Mouse (Mus musculus) ES-E14 (cell line): ENCODE data around the gene Fscn3. TPM values are rescaled to one million over a fixed set of nuclear protein-coding genes. Genes with fewer than 3 reads are reported as not detected.

Experiments
- DNase-seq: peaks from one replicate; pipeline ENCODE4 v3.0.0-alpha.2; 2013; ENCODE audit warnings: low read depth, low spot score
- H3K27ac ChIP-seq: 2 replicates; pipeline ENCODE4 v1.5.1; 2012; ENCODE audit warnings: low read depth, mild to moderate bottlenecking, low read length, moderate library complexity, mixed read lengths; ENCODE audit not compliant: poor library complexity, insufficient read depth, severe bottlenecking
- H3K36me3 ChIP-seq: 2 replicates; pipeline ENCODE4 v1.6.1; 2012; ENCODE audit warnings: mild to moderate bottlenecking, low read length, moderate library complexity, mixed read lengths; ENCODE audit not compliant: control insufficient read depth, poor library complexity, insufficient read depth, severe bottlenecking
- H3K4me1 ChIP-seq, 2 experiments: fragments of 150-350 bp in 1 of 2; sonication (generic) in 1 of 2; 2 replicates each; pipeline ENCODE4 v1.6.1; 2012; ENCODE audit warnings: low read length in 2 of 2, mild to moderate bottlenecking in 1 of 2, mixed read lengths in 1 of 2; ENCODE audit not compliant: control insufficient read depth in 2 of 2, insufficient read depth in 2 of 2, poor library complexity in 1 of 2
- H3K4me3 ChIP-seq, 2 experiments: fragments of 150-350 bp in 1 of 2; sonication (generic) in 1 of 2; 2 replicates each; pipeline ENCODE4 v1.5.1; 2012; ENCODE audit warnings: low read length in 2 of 2, low read depth in 1 of 2, mild to moderate bottlenecking in 1 of 2, mixed read lengths in 1 of 2; ENCODE audit not compliant: insufficient read depth in 1 of 2, poor library complexity in 1 of 2, severe bottlenecking in 1 of 2
- H3K9ac ChIP-seq: 2 replicates; pipeline ENCODE4 v1.6.1; 2012; ENCODE audit warnings: low read depth, mild to moderate bottlenecking, low read length, mixed read lengths; ENCODE audit not compliant: poor library complexity, insufficient read depth, severe bottlenecking
- H3K9me3 ChIP-seq: fragments of 150-350 bp; sonication (generic); 2 replicates; pipeline ENCODE4 v1.6.1; 2012; ENCODE audit warnings: low read depth, mild to moderate bottlenecking, low read length; ENCODE audit not compliant: control insufficient read depth, insufficient read depth
- CHD2 ChIP-seq: IDR thresholded peaks from 2 replicates; pipeline ENCODE4 v1.6.1; 2014; ENCODE audit warnings: mild to moderate bottlenecking, low read depth, low read length, inconsistent platforms
- HCFC1 ChIP-seq: IDR thresholded peaks from 2 replicates; pipeline ENCODE4 v1.6.1; 2012; ENCODE audit warnings: low read length, inconsistent platforms, borderline replicate concordance; ENCODE audit not compliant: insufficient read depth
- MAFK ChIP-seq: IDR thresholded peaks from 2 replicates; pipeline ENCODE4 v1.6.1; 2014; ENCODE audit warnings: mild to moderate bottlenecking, low read depth, low read length, inconsistent platforms; ENCODE audit not compliant: insufficient read depth
- ZC3H11A ChIP-seq: IDR thresholded peaks from 2 replicates; pipeline ENCODE4 v1.6.1; 2012; ENCODE audit warnings: low read depth, mild to moderate bottlenecking, inconsistent platforms, low read length, borderline replicate concordance
- ZNF384 ChIP-seq: IDR thresholded peaks from 2 replicates; pipeline ENCODE4 v1.6.1; 2012; ENCODE audit warnings: low read depth, low read length, inconsistent platforms
- in situ Hi-C, 2 experiments: fragments of 600-800 bp; cut with MboI; formaldehyde crosslinking; loops; one replicate each; pipeline ENCODE4 v1.15.1; 2025; ENCODE audit warnings: low sequenced_read_pairs in 2 of 2, inconsistent platforms in 1 of 2; ENCODE audit not compliant: unreplicated experiment in 2 of 2
- total RNA-seq: library from RNA; depleted of rRNA; stranded (reverse); fragments of 300-350 nt; gene quantifications from 2 replicates; pipeline ENCODE4 v1.2.3, GENCODE M21; 2012

The Fscn3 gene
- total RNA-seq, 1 experiment: not detected

- H3K4me3 ChIP-seq: no peak within 1 kb of the TSS
- H3K9ac ChIP-seq: no peak within 1 kb of the TSS
- DNase-seq: no peak
- no peaks in the 10 kb centered on the region for H3K9me3 ChIP-seq
- H3K4me1 ChIP-seq: no peaks in the 10 kb centered on the region
- no peak within 1 kb of the TSS for H3K27ac ChIP-seq
- H3K36me3 ChIP-seq: 0 out of 2 replicates have a peak, but pooled peaks cover 2% of the 10 kb centered on the region
- in situ Hi-C loops: no loop called here
- TF ChIP-seq ZC3H11A (no peak), CHD2 (no peak), MAFK (no peak), HCFC1 (no peak), ZNF384 (no peak)
Observed at GRCm38 (mm10) chr6:28474839-28475238, 47.2 kb downstream of the Fscn3 start, which contains the start of gene Snd1. Gene Snd1 (plus strand): TSS chr6:28475139.

- Histone ChIP-seq H3K36me3 (peaks cover 12% of the 10 kb centered on the region), H3K27ac (peak overlapping the region; percentile 54), H3K9me3 (no peaks in the 10 kb centered on the region), H3K4me1 (peaks cover 4 to 6% of the 10 kb centered on the region in 2 experiments; a peak in 2 of 4 replicates), H3K4me3 (peak overlapping the region; percentile 86 to 95), H3K9ac (peak overlapping the region; percentile 93)
- peak; percentile 99 for DNase-seq
- in situ Hi-C loops: no loop called here
- TF ChIP-seq MAFK: peak; percentile 68; the same call in 1 of the 2 replicates
- TF ChIP-seq ZC3H11A: no peak
- TF ChIP-seq HCFC1: peak; percentile 25
Observed at GRCm38 (mm10) chr6:28479865-28480751, 52.5 kb downstream of the Fscn3 start.

GRCm38 (mm10) chr6:28480752-28481492, 53.3 kb downstream of the Fscn3 start:
- H3K9ac ChIP-seq: peak overlapping the region; percentile 86
- H3K4me1 ChIP-seq: peaks cover 4 to 6% of the 10 kb centered on the region in 2 experiments; a peak in 2 of 4 replicates
- peak overlapping the region; percentile 82 to 86 for H3K4me3 ChIP-seq
- TF ChIP-seq CHD2: no peak
- TF ChIP-seq ZNF384: no peak
- no peak for TF ChIP-seq MAFK
- TF ChIP-seq HCFC1: no peak
- no peak for TF ChIP-seq ZC3H11A
- H3K27ac ChIP-seq: no peak overlapping the region
- H3K9me3 ChIP-seq: no peaks in the 10 kb centered on the region
- DNase-seq: peak; percentile 9
- in situ Hi-C loops: no loop called here
- H3K36me3 ChIP-seq: peaks cover 14% of the 10 kb centered on the region

GRCm38 (mm10) chr6:28482711-28483315, 55.2 kb downstream of the Fscn3 start:
- H3K4me3 ChIP-seq: no peak overlapping the region
- H3K4me1 ChIP-seq: peaks cover 4 to 7% of the 10 kb centered on the region in 2 experiments; a peak in 2 of 4 replicates
- H3K36me3 ChIP-seq: peaks cover 15% of the 10 kb centered on the region
- no peak overlapping the region for H3K27ac ChIP-seq
- no peak for DNase-seq
- H3K9me3 ChIP-seq: no peaks in the 10 kb centered on the region
- in situ Hi-C loops: no loop called here
- H3K9ac ChIP-seq: no peak overlapping the region
- TF ChIP-seq CHD2 (no peak), MAFK (no peak), ZNF384 (no peak), ZC3H11A (no peak), HCFC1 (no peak)
